Mouse (Mus musculus): Measurements from ENCODE around the gene Chn2. TPM values are rescaled to one million over a fixed set of nuclear protein-coding genes. Genes with fewer than 3 reads are reported as not detected.

Chn2 gene
- total RNA-seq, 2 experiments from 2014 or later, result 39.0 to 40.2 TPM

GRCm38 (mm10) chr6:54183825-54184578, 144.6 kb downstream of the Chn2 start:
- peak; percentile 21 to 53 for DNase-seq (ENCODE audit: low spot score in 2 of 2)

GRCm38 (mm10) chr6:54193631-54194305, 154.4 kb downstream of the Chn2 start:
- DNase-seq (ENCODE audit: low spot score in 2 of 2), result no peak

- DNase-seq (ENCODE audit: low spot score in 2 of 2), result no peak
Measured at GRCm38 (mm10) chr6:54197821-54198412, 158.6 kb downstream of the Chn2 start.

- DNase-seq (ENCODE audit: low spot score in 2 of 2), result no peak
Measured at GRCm38 (mm10) chr6:54199516-54199915, 160.2 kb downstream of the Chn2 start.

GRCm38 (mm10) chr6:54200031-54200722, 160.8 kb downstream of the Chn2 start:
- no peak for DNase-seq (ENCODE audit: low spot score in 2 of 2)

GRCm38 (mm10) chr6:54202311-54203020, 163.1 kb downstream of the Chn2 start:
- no peak for DNase-seq (ENCODE audit: low spot score in 2 of 2)

GRCm38 (mm10) chr6:54203316-54203715, 164.0 kb downstream of the Chn2 start:
- DNase-seq (ENCODE audit: low spot score in 2 of 2), result no peak

- no peak for DNase-seq (ENCODE audit: low spot score in 2 of 2)
Measured at GRCm38 (mm10) chr6:54203926-54204325, 164.6 kb downstream of the Chn2 start.

- no peak for DNase-seq (ENCODE audit: low spot score in 2 of 2)
Measured at GRCm38 (mm10) chr6:54204931-54205330, 165.6 kb downstream of the Chn2 start.

GRCm38 (mm10) chr6:54205471-54205870, 166.1 kb downstream of the Chn2 start:
- DNase-seq (ENCODE audit: low spot score in 2 of 2), result no peak

GRCm38 (mm10) chr6:54206221-54206738, 166.9 kb downstream of the Chn2 start:
- DNase-seq (ENCODE audit: low spot score in 2 of 2), result no peak

GRCm38 (mm10) chr6:54208786-54209185, 169.4 kb downstream of the Chn2 start:
- DNase-seq (ENCODE audit: low spot score in 2 of 2), result no peak

- DNase-seq (ENCODE audit: low spot score in 2 of 2), result no peak
Measured at GRCm38 (mm10) chr6:54210971-54211370, 171.6 kb downstream of the Chn2 start.

- no peak for DNase-seq (ENCODE audit: low spot score in 2 of 2)
Measured at GRCm38 (mm10) chr6:54211939-54212338, 172.6 kb downstream of the Chn2 start.

GRCm38 (mm10) chr6:54213743-54214142, 174.4 kb downstream of the Chn2 start:
- DNase-seq (ENCODE audit: low spot score in 2 of 2), result no peak

GRCm38 (mm10) chr6:54215636-54216035, 176.3 kb downstream of the Chn2 start:
- no peak for DNase-seq (ENCODE audit: low spot score in 2 of 2)

- no peak for DNase-seq (ENCODE audit: low spot score in 2 of 2)
Measured at GRCm38 (mm10) chr6:54216512-54216911, 177.2 kb downstream of the Chn2 start.

GRCm38 (mm10) chr6:54220124-54220523, 180.8 kb downstream of the Chn2 start:
- DNase-seq (ENCODE audit: low spot score in 2 of 2), result no peak

- no peak for DNase-seq (ENCODE audit: low spot score in 2 of 2)
Measured at GRCm38 (mm10) chr6:54223529-54223928, 184.2 kb downstream of the Chn2 start.

GRCm38 (mm10) chr6:54224325-54224724, 185.0 kb downstream of the Chn2 start:
- no peak for DNase-seq (ENCODE audit: low spot score in 2 of 2)

GRCm38 (mm10) chr6:54225327-54225726, 186.0 kb downstream of the Chn2 start:
- no peak for DNase-seq (ENCODE audit: low spot score in 2 of 2)
